ENCODE assay signal across 24 mouse cellular contexts in genomic region chr2:165974383-165974782, GRCm38 (mm10).
"Had no signal": no experiment of that assay in that cellular context is flagged by ENCODE, and none has a peak within 500 bp of the region (broad histone marks: within the 10 kb centered on the region; RNA-seq: fewer than 3 reads in every experiment).

No protein-coding gene starts in this region.

- H3K27ac ChIP-seq: gastrocnemius, adult 2 months; heart, embryonic 13.5 days; heart, embryonic 15.5 days; hindbrain, embryonic 14.5 days; intestine, embryonic 15.5 days; layer of hippocampus, adult 2 months; left cerebral cortex, adult 2 months; limb, embryonic 10.5 days; limb, embryonic 12.5 days had no signal

- H3K27me3 ChIP-seq: heart, embryonic 13.5 days; heart, embryonic 15.5 days; intestine, embryonic 15.5 days; limb, embryonic 12.5 days had no signal

- H3K9ac ChIP-seq: heart, embryonic 13.5 days; heart, embryonic 15.5 days; hindbrain, embryonic 14.5 days; intestine, embryonic 15.5 days; limb, embryonic 12.5 days had no signal

- H3K4me3 ChIP-seq: gastrocnemius, adult 2 months; heart, embryonic 13.5 days; heart, embryonic 15.5 days; intestine, embryonic 15.5 days; layer of hippocampus, adult 2 months; left cerebral cortex, adult 2 months; limb, embryonic 10.5 days; limb, embryonic 12.5 days had no signal

- DNase-seq: gastrocnemius, adult 2 months; gastrocnemius, postnatal 10 days; gastrocnemius, postnatal 25 days; heart, adult 18-20 months; heart, postnatal 14 days; heart, postnatal 36 days; kidney, adult 18-20 months; kidney, adult 8-10 months; kidney, postnatal 10 days; kidney, postnatal 25 days; kidney, postnatal 4 days had no signal

- H3K4me2 ChIP-seq: heart, embryonic 11.5 days; heart, embryonic 13.5 days; heart, embryonic 15.5 days; hindbrain, embryonic 14.5 days; intestine, embryonic 15.5 days; limb, embryonic 12.5 days had no signal

- H3K36me3 ChIP-seq: heart, embryonic 13.5 days; heart, embryonic 15.5 days; intestine, embryonic 15.5 days; limb, embryonic 10.5 days; limb, embryonic 12.5 days had no signal

- H3K9me3 ChIP-seq: heart, embryonic 15.5 days; intestine, embryonic 15.5 days; limb, embryonic 10.5 days; limb, embryonic 12.5 days had no signal

- ATAC-seq: forebrain, embryonic 16.5 days; hindbrain, embryonic 16.5 days; inflammation-experienced regulatory T-cells, adult 6 months; intestine, embryonic 15.5 days; intestine, postnatal 0 days had no signal

- H3K4me1 ChIP-seq: intestine, embryonic 15.5 days; limb, embryonic 10.5 days; limb, embryonic 12.5 days had no signal
